Mouse (Mus musculus): Measurements from ENCODE around the gene Wnk2.

DNA sequence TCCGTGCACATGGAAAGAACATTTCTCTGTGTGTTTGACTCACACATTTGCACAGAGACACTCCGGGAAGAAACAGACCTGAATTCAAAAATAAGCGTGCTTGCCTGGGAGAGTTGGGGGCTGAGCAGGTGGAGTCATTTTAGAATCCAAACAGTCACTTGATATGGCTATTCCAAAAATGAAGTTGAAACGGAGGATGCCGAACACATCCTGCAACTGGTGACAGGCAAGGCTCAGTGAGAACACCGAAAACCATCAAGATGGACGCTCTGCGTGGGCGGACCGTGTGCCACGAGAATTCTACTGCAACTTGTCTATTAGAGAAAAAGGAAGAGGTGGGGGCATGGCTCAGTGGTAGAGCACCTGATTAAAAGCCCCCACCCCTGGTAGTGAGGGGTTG lies 22.8 kb upstream of the Wnk2 start:
- no peak for TF ChIP-seq CTCF (IDR thresholded peaks at IDR 0.05; ENCODE audit: low read depth, low read length)
- no peak for TF ChIP-seq POLR2A (IDR thresholded peaks at IDR 0.05; ENCODE audit: borderline replicate concordance, low read depth, low read length)

All from bone marrow macrophage, adult 2 months (primary cell).